22 mouse cellular contexts compared by ENCODE assay signal in genomic region chr6:122306707-122307106, GRCm38 (mm10). TPM values are rescaled to one million over a fixed set of nuclear protein-coding genes. Genes with fewer than 3 reads are reported as not detected.
DNase-seq lines count a peak whose midpoint lies in the region; TF ChIP-seq lines count a peak whose summit lies in the region.
"Had no signal": no experiment of that assay in that cellular context is flagged by ENCODE, and none has a peak within 500 bp of the region (broad histone marks: within the 10 kb centered on the region; RNA-seq: fewer than 3 reads in every experiment).

No protein-coding gene starts in this region.

- peaks cover 0 to 8% of the 10 kb centered on the region in 2 experiments for H3K36me3 ChIP-seq in CH12.LX (replicated peaks in 1 of 2; ENCODE audit: control insufficient read depth in 1 of 2, insufficient read depth in 1 of 2, low read length in 1 of 2)
- H3K36me3 ChIP-seq in ES-E14 (ENCODE audit: control insufficient read depth, insufficient read depth, low read length, poor library complexity, severe bottlenecking), result no peaks in the 10 kb centered on the region
- peaks cover 0 to 16% of the 10 kb centered on the region in 2 experiments; a peak in 3 of 4 replicates for H3K36me3 ChIP-seq in MEL (ENCODE audit: control insufficient read depth in 1 of 2, insufficient read depth in 2 of 2, low read length in 2 of 2)

- H3K27me3 ChIP-seq in CH12.LX (replicated peaks) (no peaks in the 10 kb centered on the region), MEL (ENCODE audit: control insufficient read depth in 1 of 2, insufficient read depth in 2 of 2, low read length in 2 of 2) (no peaks in the 10 kb centered on the region)
- H3K27me3 ChIP-seq: Patski had no signal

- no peak for TF ChIP-seq POLR2A in CH12.LX (IDR thresholded peaks at IDR 0.05; ENCODE audit: low read depth, low read length)
- TF ChIP-seq POLR2A in MEL (IDR thresholded peaks at IDR 0.05; ENCODE audit: control insufficient read depth in 1 of 2, insufficient read depth in 1 of 2, low read depth in 1 of 2, low read length in 2 of 2, poor library complexity in 1 of 2), result no peak

- in situ Hi-C loops in CH12.LX (cut with MboI; ENCODE audit: low pct_ligation_motif_present, low pct_unique_long_range_greater_than_20kb, low sequenced_read_pairs) (loop anchor here (5.0 kb wide), 2 partner anchors 49 to 86 kb away; no protein-coding TSS in a partner anchor), ES-E14 (cut with MboI; ENCODE audit: low sequenced_read_pairs in 2 of 2, unreplicated experiment in 2 of 2) (no loop called here)

- H3K9ac ChIP-seq in CH12.LX (ENCODE audit: insufficient read depth, low read depth) (no peak overlapping the region), ES-E14 (ENCODE audit: insufficient read depth, low read depth, low read length, poor library complexity, severe bottlenecking) (no peak overlapping the region), MEL (ENCODE audit: control insufficient read depth, low read depth, low read length, poor library complexity, severe bottlenecking) (no peak overlapping the region)

- TF ChIP-seq RAD21 in CH12.LX (IDR thresholded peaks at IDR 0.05; ENCODE audit: low read depth, low read length), result no peak
- TF ChIP-seq RAD21 in MEL (IDR thresholded peaks at IDR 0.05; ENCODE audit: low read depth, low read length), result no peak

- dilution Hi-C loops in CH12.LX (cut with MboI; ENCODE audit: extremely low pct_ligation_motif_present, extremely low pct_unique_long_range_greater_than_20kb, low sequenced_read_pairs), result no loop called here

- TF ChIP-seq EP300 in CH12.LX (IDR thresholded peaks at IDR 0.05; ENCODE audit: low read length) (no peak), MEL (IDR thresholded peaks at IDR 0.05; ENCODE audit: low read depth in 1 of 2, low read length in 2 of 2) (no peak)

- no peak overlapping the region for H3K4me3 ChIP-seq in CH12.LX (replicated peaks in 1 of 3; ENCODE audit: low read depth in 2 of 3, low read length in 2 of 3, poor library complexity in 1 of 3)
- H3K4me3 ChIP-seq in ES-E14 (ENCODE audit: insufficient read depth in 1 of 2, low read depth in 1 of 2, low read length in 2 of 2, poor library complexity in 1 of 2, severe bottlenecking in 1 of 2), result no peak overlapping the region
- H3K4me3 ChIP-seq in MEL (ENCODE audit: control insufficient read depth in 1 of 2, insufficient read depth in 1 of 2, low read depth in 2 of 2, low read length in 2 of 2), result no peak overlapping the region

- no peak for TF ChIP-seq CTCF in CH12.LX (conservative IDR thresholded peaks at IDR 0.05 in 1 of 2, IDR thresholded peaks at IDR 0.05 in 1 of 2; ENCODE audit: low read depth in 2 of 2, low read length in 2 of 2)
- no peak for TF ChIP-seq CTCF in MEL (IDR thresholded peaks at IDR 0.05 in 2 of 3, conservative IDR thresholded peaks at IDR 0.05 in 1 of 3; ENCODE audit: control insufficient read depth in 1 of 3, insufficient read depth in 1 of 3, low read depth in 2 of 3, low read length in 3 of 3, poor library complexity in 1 of 3, severe bottlenecking in 1 of 3)

- intact Hi-C loops in gastrocnemius, postnatal 14 days (cut with DNase I; ENCODE audit: low total_unique reads), result loop anchor here (2.0 kb wide), 1 partner anchor 48 kb away; no protein-coding TSS in a partner anchor

- H3K27ac ChIP-seq in CH12.LX (ENCODE audit: insufficient read depth, low read depth) (no peak overlapping the region), ES-E14 (ENCODE audit: insufficient read depth, low read depth, low read length, poor library complexity, severe bottlenecking) (no peak overlapping the region), MEL (ENCODE audit: control insufficient read depth, low read depth, low read length) (no peak overlapping the region)

- H3K79me2 ChIP-seq in CH12.LX (replicated peaks; ENCODE audit: control insufficient read depth, extremely low read depth, insufficient read depth, poor library complexity, severe bottlenecking) (peaks cover 28% of the 10 kb centered on the region), MEL (ENCODE audit: control insufficient read depth, insufficient read depth, low read length, poor library complexity) (peaks cover 27% of the 10 kb centered on the region)

- DNase-seq in CH12.LX (ENCODE audit: extremely low read depth) (no peak), ES-E14 (ENCODE audit: low read depth, low spot score) (no peak), MEL (ENCODE audit: low read depth, low spot score) (no peak)
- no peak for DNase-seq in thymus, postnatal 14 days
- no peak for DNase-seq in layer of hippocampus, postnatal 25 days (ENCODE audit: extremely low spot score in 1 of 2, low spot score in 1 of 2)
- DNase-seq in gastrocnemius, postnatal 14 days, result no peak
- DNase-seq: adrenal gland, adult 2 months; adrenal gland, adult 8-10 months; adrenal gland, postnatal 10 days; adrenal gland, postnatal 14 days; adrenal gland, postnatal 25 days; adrenal gland, postnatal 36 days; B cell, adult 2 months; cerebellum, adult 11 months; cerebellum, adult 11-12 months; cerebellum, adult 18-20 months; cerebellum, adult 2 months; cerebellum, adult 8-10 months had no signal

- no peaks in the 10 kb centered on the region for H3K9me3 ChIP-seq in CH12.LX (replicated peaks; ENCODE audit: low read length)
- H3K9me3 ChIP-seq in ES-E14 (ENCODE audit: control insufficient read depth, insufficient read depth, low read depth, low read length), result no peaks in the 10 kb centered on the region
- H3K9me3 ChIP-seq in MEL (replicated peaks; ENCODE audit: insufficient read depth, low read length), result no peaks in the 10 kb centered on the region
- H3K9me3 ChIP-seq: G1E had no signal

- H3K4me2 ChIP-seq in CH12.LX (ENCODE audit: insufficient read depth, low read depth, poor library complexity, severe bottlenecking), result no peak overlapping the region

- H3K4me1 ChIP-seq in CH12.LX (ENCODE audit: control insufficient read depth in 1 of 2, insufficient read depth in 2 of 2) (peaks cover 0 to 56% of the 10 kb centered on the region in 2 experiments; a peak in 3 of 4 replicates), ES-E14 (ENCODE audit: control insufficient read depth in 2 of 2, insufficient read depth in 2 of 2, low read length in 2 of 2, poor library complexity in 1 of 2) (peaks cover 0 to 3% of the 10 kb centered on the region in 2 experiments; a peak in 2 of 4 replicates), MEL (ENCODE audit: control insufficient read depth in 1 of 2, insufficient read depth in 2 of 2, low read length in 2 of 2) (peaks cover 4 to 13% of the 10 kb centered on the region in 2 experiments; a peak in 2 of 4 replicates)

TF ChIP-seq in CH12.LX, 34 proteins besides CTCF, POLR2A, EP300 and RAD21:
- TF ChIP-seq TCF12 (IDR thresholded peaks at IDR 0.05; ENCODE audit: low read depth, low read length) (no peak), SMC3 (IDR thresholded peaks at IDR 0.05; ENCODE audit: low read depth, low read length) (no peak), MAFK (IDR thresholded peaks at IDR 0.05; ENCODE audit: insufficient replicate concordance, low read length) (peak; percentile 93)
TF ChIP-seq in CH12.LX: peak in this region for 1.

TF ChIP-seq in ES-E14, 5 proteins besides CTCF, POLR2A, EP300 and RAD21:
- peak; percentile 93 for TF ChIP-seq MAFK (IDR thresholded peaks at IDR 0.05; ENCODE audit: insufficient read depth, low read depth, low read length)
- no peak for TF ChIP-seq ZNF384 (IDR thresholded peaks at IDR 0.05; ENCODE audit: low read depth, low read length)
- no peak for TF ChIP-seq ZC3H11A (IDR thresholded peaks at IDR 0.05; ENCODE audit: borderline replicate concordance, low read depth, low read length)

TF ChIP-seq in MEL, 35 proteins besides CTCF, POLR2A, EP300 and RAD21:
- TF ChIP-seq MAFK (IDR thresholded peaks at IDR 0.05; ENCODE audit: borderline replicate concordance, low read depth, low read length), result peak; percentile 89
- no peak for TF ChIP-seq USF2 (IDR thresholded peaks at IDR 0.05; ENCODE audit: borderline replicate concordance in 1 of 2, insufficient read depth in 1 of 2, low read depth in 1 of 2, low read length in 2 of 2)
- no peak for TF ChIP-seq USF1 (IDR thresholded peaks at IDR 0.05; ENCODE audit: low read depth, low read length)

RNA-seq across cellular contexts. Expression of gene M6pr, which starts 1.8 kb away (rescaled TPM):
- total RNA-seq in CH12.LX (2012; rRNA removed) (148 and 170 TPM in 2 replicates), CH12.LX (2014; rRNA removed) (291 and 317 TPM in 2 replicates), ES-E14 (2012; rRNA removed) (297 and 332 TPM in 2 replicates), MEL (2012; rRNA removed) (158 and 186 TPM in 2 replicates)
- polyA plus RNA-seq in CH12.LX (2012; ENCODE audit: insufficient read length, low read depth) (228 and 240 TPM in 2 replicates), MEL (2012; ENCODE audit: insufficient read depth in 1 of 2, insufficient read length in 2 of 2, low read depth in 1 of 2, low replicate concordance in 2 of 2, missing spikeins in 1 of 2) (100 to 1,000 TPM in 1 of 2 experiments, not detected in 1; 183 TPM)
- 10 to 100 TPM; 67.1 to 73.0 TPM for total RNA-seq in layer of hippocampus, postnatal 25 days (2021)
- 10 to 100 TPM; 22.7 to 26.6 TPM for total RNA-seq in gastrocnemius, postnatal 14 days (2021)

RNA-seq across cellular contexts. Expression of gene Klrg1, which starts 24.0 kb away (rescaled TPM):
- total RNA-seq in CH12.LX (2012; rRNA removed) (1.4 and 2.0 TPM in 2 replicates), CH12.LX (2014; rRNA removed) (4.7 and 6.0 TPM in 2 replicates), ES-E14 (2012; rRNA removed) (not detected in 2 replicates), MEL (2012; rRNA removed) (0.88 and 1.0 TPM in 2 replicates)
- polyA plus RNA-seq in CH12.LX (2012; ENCODE audit: insufficient read length, low read depth) (2.8 and 3.7 TPM in 2 replicates), MEL (2012; ENCODE audit: insufficient read depth in 1 of 2, insufficient read length in 2 of 2, low read depth in 1 of 2, low replicate concordance in 2 of 2, missing spikeins in 1 of 2) (under 1 TPM in 1 of 2 experiments, not detected in 1; 0.28 TPM)
- under 1 TPM; 0.42 to 0.69 TPM for total RNA-seq in layer of hippocampus, postnatal 25 days (2021)
- not detected for total RNA-seq in gastrocnemius, postnatal 14 days (2021)
- total RNA-seq: adrenal gland, postnatal 14 days; adrenal gland, postnatal 25 days; adrenal gland, postnatal 4 days had no signal
- polyA plus RNA-seq: adrenal gland, adult 2 months; C2C12; Patski had no signal

RNA-seq across cellular contexts. Expression of gene Phc1, which starts 33.7 kb away (rescaled TPM):
- 4.1 and 6.5 TPM in 2 replicates for total RNA-seq in CH12.LX (2012; rRNA removed)
- 2.1 and 2.9 TPM in 2 replicates for total RNA-seq in CH12.LX (2014; rRNA removed)
- polyA plus RNA-seq in CH12.LX (2012; ENCODE audit: insufficient read length, low read depth), result 9.9 and 13.8 TPM in 2 replicates
- 169 and 238 TPM in 2 replicates for total RNA-seq in ES-E14 (2012; rRNA removed)
- total RNA-seq in MEL (2012; rRNA removed), result 4.6 and 7.6 TPM in 2 replicates
- polyA plus RNA-seq in MEL (2012; ENCODE audit: insufficient read depth in 1 of 2, insufficient read length in 2 of 2, low read depth in 1 of 2, low replicate concordance in 2 of 2, missing spikeins in 1 of 2), result 10 to 100 TPM in 1 of 2 experiments, not detected in 1; 35.9 TPM
- total RNA-seq in layer of hippocampus, postnatal 25 days (2021), result 10 to 100 TPM; 58.4 to 68.5 TPM
- total RNA-seq in gastrocnemius, postnatal 14 days (2021), result 10 to 100 TPM in 1 of 2 experiments, 1 to 10 TPM in 1; 8.0 to 10.7 TPM

Comparison
In these comparisons a context has a peak if more than half of its experiments do, and no peak if none do; other contexts are left out.
1. Of the 35 proteins assayed by ChIP-seq in both MEL and CH12.LX: peak only in MEL: none; only in CH12.LX: none; in both: MAFK; in neither: 34.